ENCODE assay signal across 9 mouse cellular contexts in genomic region chr12:91641133-91641532, GRCm38 (mm10). TPM values are rescaled to one million over a fixed set of nuclear protein-coding genes. Genes with fewer than 3 reads are reported as not detected.
DNase-seq lines count a peak whose midpoint lies in the region; ATAC-seq lines count a peak whose summit lies in the region.
"Had no signal": no experiment of that assay in that cellular context is flagged by ENCODE, and none has a peak within 500 bp of the region (broad histone marks: within the 10 kb centered on the region; RNA-seq: fewer than 3 reads in every experiment).

No protein-coding gene starts in this region.

- H3K27me3 ChIP-seq in heart, embryonic 14.5 days (ENCODE audit: control insufficient read depth, insufficient read depth, low read length): no peaks in the 10 kb centered on the region
- H3K27me3 ChIP-seq in embryonic facial prominence, embryonic 10.5 days (replicated peaks; ENCODE audit: low read depth, poor library complexity, severe bottlenecking): no peaks in the 10 kb centered on the region
- H3K27me3 ChIP-seq in hindbrain, embryonic 12.5 days: no peaks in the 10 kb centered on the region
- H3K27me3 ChIP-seq in midbrain, embryonic 11.5 days (ENCODE audit: control insufficient read depth, insufficient read depth, low read length): no peaks in the 10 kb centered on the region
- H3K27me3 ChIP-seq: megakaryocyte, embryonic 14.5 days had no signal

- peak overlapping the region; percentile 51 for H3K9ac ChIP-seq in heart, embryonic 14.5 days (ENCODE audit: low read length)
- H3K9ac ChIP-seq in hindbrain, embryonic 12.5 days: peak overlapping the region; percentile 35; the same call in 1 of the 2 replicates
- H3K9ac ChIP-seq in midbrain, embryonic 11.5 days (ENCODE audit: low read length): peak overlapping the region; percentile 3

- no peak for DNase-seq in heart, postnatal 36 days
- no peak for DNase-seq in embryonic facial prominence, embryonic 10.5 days (ENCODE audit: low spot score)
- no peak for DNase-seq in midbrain, embryonic 11.5 days (ENCODE audit: low spot score, missing footprints)
- DNase-seq in adrenal gland, postnatal 10 days: no peak
- no peak for DNase-seq in spleen, postnatal 10 days (ENCODE audit: low spot score in 2 of 2)
- DNase-seq in cerebellum, adult 11 months: no peak

- WGBS in heart, embryonic 14.5 days: 33% methylated on average over 7 of the region's 7 CpGs
- 57% methylated on average over 7 of the region's 7 CpGs for WGBS in embryonic facial prominence, embryonic 10.5 days
- 49% methylated on average over 7 of the region's 7 CpGs for WGBS in hindbrain, embryonic 12.5 days
- WGBS in midbrain, embryonic 11.5 days: 35% methylated on average over 7 of the region's 7 CpGs

- H3K27ac ChIP-seq in heart, embryonic 14.5 days (replicated peaks in 1 of 2; ENCODE audit: control insufficient read depth in 1 of 2, insufficient read depth in 1 of 2, low read depth in 2 of 2, low read length in 2 of 2): no peak overlapping the region
- no peak overlapping the region for H3K27ac ChIP-seq in embryonic facial prominence, embryonic 10.5 days (replicated peaks)
- H3K27ac ChIP-seq in hindbrain, embryonic 12.5 days: peak overlapping the region; percentile 88
- no peak overlapping the region; the same call in 1 of the 2 replicates for H3K27ac ChIP-seq in midbrain, embryonic 11.5 days (ENCODE audit: low read depth, low read length)

- H3K4me1 ChIP-seq in heart, embryonic 14.5 days (ENCODE audit: control insufficient read depth in 2 of 2, insufficient read depth in 2 of 2, low read length in 2 of 2): peaks cover 14 to 18% of the 10 kb centered on the region in 2 experiments
- H3K4me1 ChIP-seq in embryonic facial prominence, embryonic 10.5 days: peaks cover 18% of the 10 kb centered on the region
- H3K4me1 ChIP-seq in hindbrain, embryonic 12.5 days: peaks cover 16% of the 10 kb centered on the region
- peaks cover 15% of the 10 kb centered on the region for H3K4me1 ChIP-seq in midbrain, embryonic 11.5 days (ENCODE audit: control insufficient read depth, insufficient read depth, low read length)

- intact Hi-C loops in heart, postnatal 36 days (cut with DNase I): no loop called here

- no peaks in the 10 kb centered on the region for H3K36me3 ChIP-seq in heart, embryonic 14.5 days (ENCODE audit: control insufficient read depth, insufficient read depth, low read length)
- peaks cover 14% of the 10 kb centered on the region; the same call in 1 of the 2 replicates for H3K36me3 ChIP-seq in embryonic facial prominence, embryonic 10.5 days (replicated peaks)
- H3K36me3 ChIP-seq in hindbrain, embryonic 12.5 days: no peaks in the 10 kb centered on the region
- H3K36me3 ChIP-seq in midbrain, embryonic 11.5 days (ENCODE audit: control insufficient read depth, insufficient read depth, low read length): no peaks in the 10 kb centered on the region

- no peak for ATAC-seq in heart, embryonic 14.5 days (ENCODE audit: insufficient number of reproducible peaks, insufficient read depth, low FRiP score, low read depth)
- ATAC-seq in hindbrain, embryonic 12.5 days (ENCODE audit: low FRiP score): peak; percentile 17; the same call in 1 of the 2 replicates
- ATAC-seq in midbrain, embryonic 11.5 days (ENCODE audit: low FRiP score): peak; percentile 34

- H3K9me3 ChIP-seq in heart, embryonic 14.5 days (ENCODE audit: control insufficient read depth, low read length): no peaks in the 10 kb centered on the region
- no peaks in the 10 kb centered on the region for H3K9me3 ChIP-seq in embryonic facial prominence, embryonic 10.5 days
- H3K9me3 ChIP-seq in hindbrain, embryonic 12.5 days (replicated peaks): no peaks in the 10 kb centered on the region
- no peaks in the 10 kb centered on the region for H3K9me3 ChIP-seq in midbrain, embryonic 11.5 days (ENCODE audit: control insufficient read depth, low read length)
- H3K9me3 ChIP-seq: megakaryocyte, embryonic 14.5 days had no signal

- peak overlapping the region; percentile 36; a peak in 3 of 4 replicates for H3K4me3 ChIP-seq in heart, embryonic 14.5 days (ENCODE audit: control insufficient read depth in 1 of 2, insufficient read depth in 1 of 2, low read depth in 1 of 2, low read length in 2 of 2)
- peak overlapping the region; percentile 42; the same call in 1 of the 2 replicates for H3K4me3 ChIP-seq in embryonic facial prominence, embryonic 10.5 days
- H3K4me3 ChIP-seq in hindbrain, embryonic 12.5 days: no peak overlapping the region
- H3K4me3 ChIP-seq in midbrain, embryonic 11.5 days (ENCODE audit: low read depth, low read length): peak overlapping the region; percentile 4; the same call in 1 of the 2 replicates

- peak overlapping the region; percentile 64 for H3K4me2 ChIP-seq in heart, embryonic 14.5 days (ENCODE audit: low read length)
- peak overlapping the region; percentile 49 for H3K4me2 ChIP-seq in hindbrain, embryonic 12.5 days (replicated peaks)
- H3K4me2 ChIP-seq in midbrain, embryonic 11.5 days: peak overlapping the region; percentile 39

RNA-seq across cellular contexts. Expression of gene Gtf2a1, which starts 50.8 kb away (rescaled TPM):
- polyA plus RNA-seq in heart, embryonic 14.5 days (2014; fragmentation: Nextera tagmentation; extraction: Ambion mirVana): 24.7 and 25.2 TPM in 2 replicates
- 10 to 100 TPM; 26.9 to 32.8 TPM for total RNA-seq in heart, postnatal 36 days (2021)
- 67.7 and 70.1 TPM in 2 replicates for polyA plus RNA-seq in embryonic facial prominence, embryonic 10.5 days (2016; fragmentation: Nextera tagmentation; extraction: Ambion mirVana)
- 78.2 and 86.8 TPM in 2 replicates for polyA plus RNA-seq in hindbrain, embryonic 12.5 days (2016; fragmentation: Nextera tagmentation; extraction: Ambion mirVana)
- 58.2 and 61.1 TPM in 2 replicates for polyA plus RNA-seq in midbrain, embryonic 11.5 days (2014; fragmentation: Nextera tagmentation; extraction: Ambion mirVana)
- 10 to 100 TPM; 39.9 to 41.9 TPM for total RNA-seq in adrenal gland, postnatal 10 days (2021)
